In the genomic region with DNA sequence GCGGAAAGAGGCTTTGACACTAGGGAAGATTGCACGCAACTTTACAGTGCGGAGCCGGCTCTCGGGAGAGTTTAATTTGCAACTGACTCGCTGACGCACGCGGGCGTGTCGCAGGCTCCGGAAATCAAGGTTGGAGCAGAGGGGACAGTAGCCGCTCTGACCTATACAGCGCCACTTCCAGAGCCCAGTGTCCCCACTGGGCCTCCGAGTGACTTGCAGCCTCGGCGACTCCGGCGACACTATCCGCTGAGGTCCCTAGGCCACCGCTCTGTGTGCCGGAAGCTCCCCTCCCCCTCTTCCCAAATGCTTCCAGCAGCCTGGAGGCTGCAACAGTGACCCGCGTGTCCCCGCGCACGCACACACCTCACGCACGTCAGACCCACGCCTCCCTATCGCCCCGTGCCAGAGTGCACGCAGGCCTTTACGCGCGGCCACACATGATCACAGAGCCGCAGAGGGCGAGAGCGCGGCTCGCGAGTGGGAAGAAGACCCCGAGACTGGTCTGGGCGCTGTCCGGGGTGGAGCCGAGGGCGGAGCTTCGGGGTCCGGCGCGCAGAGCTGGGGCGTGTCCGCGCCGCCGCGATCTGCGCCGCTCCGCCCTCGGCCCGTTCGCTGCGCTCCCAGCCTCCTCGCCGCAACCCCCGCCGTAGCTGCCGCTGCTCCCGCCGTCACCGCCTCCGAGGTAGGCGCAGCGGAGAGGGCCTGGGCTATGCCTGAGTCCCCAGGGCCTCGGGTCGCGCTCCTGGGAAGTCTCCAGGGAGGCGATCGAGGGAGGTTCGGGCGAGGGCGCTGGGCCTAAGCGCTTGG, we compare ENCODE assay signal across 8 mouse cellular contexts. TPM values are rescaled to one million over a fixed set of nuclear protein-coding genes. Genes with fewer than 3 reads are reported as not detected.
DNase-seq lines count a peak whose midpoint lies in the region; ATAC-seq and TF ChIP-seq lines count a peak whose summit lies in the region.

TSS of gene Vdac1 (plus strand) at position 390 of the 807 bp plus-strand sequence.

- dilution Hi-C loops in CH12.LX (cut with MboI; ENCODE audit: extremely low pct_ligation_motif_present, extremely low pct_unique_long_range_greater_than_20kb, low sequenced_read_pairs): no loop called here

- peaks cover 6% of the 10 kb centered on the region for H3K9me3 ChIP-seq in CH12.LX (replicated peaks; ENCODE audit: low read length)
- H3K9me3 ChIP-seq in forebrain, embryonic 10.5 days: no peaks in the 10 kb centered on the region
- H3K9me3 ChIP-seq in heart, embryonic 14.5 days (ENCODE audit: control insufficient read depth, low read length): no peaks in the 10 kb centered on the region
- H3K9me3 ChIP-seq in liver, embryonic 12.5 days (replicated peaks): 0 out of 2 replicates have a peak, but pooled peaks cover 3% of the 10 kb centered on the region
- H3K9me3 ChIP-seq in stomach, embryonic 14.5 days (ENCODE audit: control insufficient read depth, low read depth, low read length): no peaks in the 10 kb centered on the region

- H3K4me2 ChIP-seq in CH12.LX (ENCODE audit: insufficient read depth, low read depth, poor library complexity, severe bottlenecking): peak within 1 kb of the TSS; percentile 72
- H3K4me2 ChIP-seq in heart, embryonic 14.5 days (ENCODE audit: low read length): peak within 1 kb of the TSS; percentile 92
- H3K4me2 ChIP-seq in liver, embryonic 12.5 days: peak within 1 kb of the TSS; percentile 92
- H3K4me2 ChIP-seq in stomach, embryonic 14.5 days (replicated peaks; ENCODE audit: low read depth, low read length): peak within 1 kb of the TSS; percentile 86

- WGBS in forebrain, embryonic 10.5 days: under 1% methylated on average over 84 of the region's 84 CpGs
- WGBS in heart, embryonic 14.5 days: under 1% methylated on average over 77 of the region's 84 CpGs
- under 1% methylated on average over 84 of the region's 84 CpGs for WGBS in liver, embryonic 12.5 days (ENCODE audit: insufficient replicate concordance)
- under 1% methylated on average over 79 of the region's 84 CpGs for WGBS in stomach, embryonic 14.5 days

- in situ Hi-C loops in CH12.LX (cut with MboI; ENCODE audit: low pct_ligation_motif_present, low pct_unique_long_range_greater_than_20kb, low sequenced_read_pairs): no loop called here

- peaks cover 15 to 40% of the 10 kb centered on the region in 2 experiments for H3K4me1 ChIP-seq in CH12.LX (ENCODE audit: control insufficient read depth in 1 of 2, insufficient read depth in 2 of 2)
- H3K4me1 ChIP-seq in forebrain, embryonic 10.5 days: peaks cover 57% of the 10 kb centered on the region
- H3K4me1 ChIP-seq in heart, embryonic 14.5 days (ENCODE audit: control insufficient read depth in 2 of 2, insufficient read depth in 2 of 2, low read length in 2 of 2): peaks cover 25 to 46% of the 10 kb centered on the region in 2 experiments
- peaks cover 57% of the 10 kb centered on the region for H3K4me1 ChIP-seq in liver, embryonic 12.5 days
- H3K4me1 ChIP-seq in stomach, embryonic 14.5 days (ENCODE audit: control insufficient read depth, insufficient read depth, low read length): peaks cover 44% of the 10 kb centered on the region

- peaks cover 33% of the 10 kb centered on the region for H3K79me2 ChIP-seq in CH12.LX (replicated peaks; ENCODE audit: control insufficient read depth, extremely low read depth, insufficient read depth, poor library complexity, severe bottlenecking)

- TF ChIP-seq EP300 in CH12.LX (IDR thresholded peaks at IDR 0.05; ENCODE audit: low read length): no peak

- H3K27me3 ChIP-seq in CH12.LX (replicated peaks): no peaks in the 10 kb centered on the region
- H3K27me3 ChIP-seq in forebrain, embryonic 10.5 days (ENCODE audit: poor library complexity, severe bottlenecking): no peaks in the 10 kb centered on the region
- H3K27me3 ChIP-seq in heart, embryonic 14.5 days (ENCODE audit: control insufficient read depth, insufficient read depth, low read length): no peaks in the 10 kb centered on the region
- no peaks in the 10 kb centered on the region for H3K27me3 ChIP-seq in liver, embryonic 12.5 days (replicated peaks)
- H3K27me3 ChIP-seq in stomach, embryonic 14.5 days (ENCODE audit: control insufficient read depth, insufficient read depth, low read length): no peaks in the 10 kb centered on the region

- peak within 1 kb of the TSS; percentile 63 for H3K27ac ChIP-seq in CH12.LX (ENCODE audit: insufficient read depth, low read depth)
- H3K27ac ChIP-seq in forebrain, embryonic 10.5 days: peak within 1 kb of the TSS; percentile 97
- peak within 1 kb of the TSS; percentile 96 to 98 for H3K27ac ChIP-seq in heart, embryonic 14.5 days (replicated peaks in 1 of 2; ENCODE audit: control insufficient read depth in 1 of 2, insufficient read depth in 1 of 2, low read depth in 2 of 2, low read length in 2 of 2)
- peak within 1 kb of the TSS; percentile 92 for H3K27ac ChIP-seq in liver, embryonic 12.5 days
- peak within 1 kb of the TSS; percentile 85 for H3K27ac ChIP-seq in stomach, embryonic 14.5 days (ENCODE audit: low read length)

- peak; percentile 93 for ATAC-seq in heart, embryonic 14.5 days (ENCODE audit: insufficient number of reproducible peaks, insufficient read depth, low FRiP score, low read depth)
- peak; percentile 89 for ATAC-seq in liver, embryonic 12.5 days
- peak; percentile 89 for ATAC-seq in stomach, embryonic 14.5 days (ENCODE audit: insufficient number of reproducible peaks, insufficient read depth, low FRiP score, low read depth)

- peak within 1 kb of the TSS; percentile 90 for H3K9ac ChIP-seq in CH12.LX (ENCODE audit: insufficient read depth, low read depth)
- peak within 1 kb of the TSS; percentile 99 for H3K9ac ChIP-seq in heart, embryonic 14.5 days (ENCODE audit: low read length)
- H3K9ac ChIP-seq in liver, embryonic 12.5 days: peak within 1 kb of the TSS; percentile 98
- peak within 1 kb of the TSS; percentile 95 for H3K9ac ChIP-seq in stomach, embryonic 14.5 days (replicated peaks; ENCODE audit: low read depth, low read length)

- peak; percentile 81 for DNase-seq in CH12.LX (ENCODE audit: extremely low read depth)
- peak; percentile 67 for DNase-seq in c-Kit-positive CD71-negative TER-119-negative erythroid progenitor cells, embryonic 14.5 days (ENCODE audit: low read depth)
- DNase-seq in forebrain, embryonic 10.5 days (ENCODE audit: extremely low spot score, low spot score): peak; percentile 86
- DNase-seq in kidney, postnatal 14 days: peak; percentile 94
- peak; percentile 86 for DNase-seq in naive thymus-derived CD4-positive, alpha-beta T cell, adult 2 months (ENCODE audit: low read depth)

- no peak for TF ChIP-seq CTCF in CH12.LX (conservative IDR thresholded peaks at IDR 0.05 in 1 of 2, IDR thresholded peaks at IDR 0.05 in 1 of 2; ENCODE audit: low read depth in 2 of 2, low read length in 2 of 2)

- no peak for TF ChIP-seq RAD21 in CH12.LX (IDR thresholded peaks at IDR 0.05; ENCODE audit: low read depth, low read length)

- TF ChIP-seq POLR2A in CH12.LX (IDR thresholded peaks at IDR 0.05; ENCODE audit: low read depth, low read length): peak; percentile 85

- peaks cover 2 to 17% of the 10 kb centered on the region in 2 experiments for H3K36me3 ChIP-seq in CH12.LX (replicated peaks in 1 of 2; ENCODE audit: control insufficient read depth in 1 of 2, insufficient read depth in 1 of 2, low read length in 1 of 2)
- H3K36me3 ChIP-seq in forebrain, embryonic 10.5 days (replicated peaks): peaks cover 10% of the 10 kb centered on the region; the same call in 1 of the 2 replicates
- H3K36me3 ChIP-seq in heart, embryonic 14.5 days (ENCODE audit: control insufficient read depth, insufficient read depth, low read length): no peaks in the 10 kb centered on the region
- H3K36me3 ChIP-seq in liver, embryonic 12.5 days: peaks cover 8% of the 10 kb centered on the region
- H3K36me3 ChIP-seq in stomach, embryonic 14.5 days (ENCODE audit: control insufficient read depth, insufficient read depth, low read length): no peaks in the 10 kb centered on the region

- H3K4me3 ChIP-seq in CH12.LX (replicated peaks in 1 of 3; ENCODE audit: low read depth in 2 of 3, low read length in 2 of 3, poor library complexity in 1 of 3): peak within 1 kb of the TSS; percentile 80 to 86 (median 84)
- peak within 1 kb of the TSS; percentile 74 for H3K4me3 ChIP-seq in forebrain, embryonic 10.5 days
- peak within 1 kb of the TSS; percentile 79 to 80 for H3K4me3 ChIP-seq in heart, embryonic 14.5 days (ENCODE audit: control insufficient read depth in 1 of 2, insufficient read depth in 1 of 2, low read depth in 1 of 2, low read length in 2 of 2)
- peak within 1 kb of the TSS; percentile 91 for H3K4me3 ChIP-seq in liver, embryonic 12.5 days
- peak within 1 kb of the TSS; percentile 93 for H3K4me3 ChIP-seq in stomach, embryonic 14.5 days (ENCODE audit: low read depth, low read length)

TF ChIP-seq in CH12.LX, 34 proteins besides CTCF, POLR2A, EP300 and RAD21 (continues in another document):
- TF ChIP-seq MAX (IDR thresholded peaks at IDR 0.05; ENCODE audit: low read length) (peak; percentile 67), ETS1 (conservative IDR thresholded peaks at IDR 0.05; ENCODE audit: low read depth, low read length) (no peak), MEF2A (IDR thresholded peaks at IDR 0.05; ENCODE audit: borderline replicate concordance, low read depth, low read length) (peak; percentile 16; the same call in 1 of the 2 replicates), USF2 (conservative IDR thresholded peaks at IDR 0.05; ENCODE audit: low read depth, low read length) (no peak), MAZ (IDR thresholded peaks at IDR 0.05; ENCODE audit: low read depth, low read length) (0 out of 2 replicates have a peak, but pooled peaks have one; percentile 17), JUND (conservative IDR thresholded peaks at IDR 0.05; ENCODE audit: low read depth, low read length) (no peak), TBP (conservative IDR thresholded peaks at IDR 0.05; ENCODE audit: low read depth, low read length) (0 out of 2 replicates have a peak, but pooled peaks have one; percentile 50), CHD2 (IDR thresholded peaks at IDR 0.05; ENCODE audit: low read length) (peak; percentile 81; the same call in 1 of the 2 replicates), CHD1 (IDR thresholded peaks at IDR 0.05; ENCODE audit: low read depth, low read length) (no peak), SIN3A (IDR thresholded peaks at IDR 0.05; ENCODE audit: low read length) (peak; percentile 72), NELFE (IDR thresholded peaks at IDR 0.05; ENCODE audit: low read depth, low read length) (peak; percentile 95), UBTF (IDR thresholded peaks at IDR 0.05; ENCODE audit: low read depth, low read length) (peak; percentile 97), BHLHE40 (IDR thresholded peaks at IDR 0.05; ENCODE audit: low read depth, low read length) (peak; percentile 40)

RNA-seq across cellular contexts. Expression of gene Vdac1, which starts in this region (rescaled TPM):
- total RNA-seq in CH12.LX (2012; rRNA removed) (204 TPM in 2 replicates), CH12.LX (2014; rRNA removed) (266 and 289 TPM in 2 replicates)
- 315 and 330 TPM in 2 replicates for polyA plus RNA-seq in CH12.LX (2012; ENCODE audit: insufficient read length, low read depth)
- 214 and 224 TPM in 2 replicates for polyA plus RNA-seq in forebrain, embryonic 10.5 days (2016; fragmentation: Nextera tagmentation; extraction: Ambion mirVana)
- 409 and 422 TPM in 2 replicates for polyA plus RNA-seq in heart, embryonic 14.5 days (2014; fragmentation: Nextera tagmentation; extraction: Ambion mirVana)
- 156 and 159 TPM in 2 replicates for polyA plus RNA-seq in liver, embryonic 12.5 days (2016; fragmentation: Nextera tagmentation; extraction: Ambion mirVana)
- polyA plus RNA-seq in stomach, embryonic 14.5 days (2014; fragmentation: Nextera tagmentation; extraction: Ambion mirVana): 202 and 210 TPM in 2 replicates

Comparison
In these comparisons a context has a peak if more than half of its experiments do, and no peak if none do; other contexts are left out.
1. Peak in every context shown above with its lines: DNase-seq, ATAC-seq, H3K4me3 ChIP-seq and H3K27ac ChIP-seq.